Mouse (Mus musculus) left cerebral cortex, adult 8-10 months (tissue): ENCODE measurements at regions not wholly inside any gene's neighbourhood (a gene's known extent, or its start where the extent isn't known, plus 50 kb on each side); places are given as distances from the start of the nearest gene placed in this dataset.

Source experiments
- DNase-seq, 2 experiments: peaks; one replicate each; pipeline ENCODE4 v3.0.0; 2022; ENCODE audit warnings: low spot score in 2 of 2

GRCm38 (mm10) chr6:96043711-96044110, 69.2 kb upstream of the Fam19a1 start:
- DNase-seq = no peak

GRCm38 (mm10) chr6:96053476-96053875, 59.5 kb upstream of the Fam19a1 start:
- DNase-seq = no peak

GRCm38 (mm10) chr6:96057011-96057410, 55.9 kb upstream of the Fam19a1 start:
- DNase-seq = no peak

GRCm38 (mm10) chr6:96057575-96058159, 55.3 kb upstream of the Fam19a1 start:
- no peak for DNase-seq

DNA sequence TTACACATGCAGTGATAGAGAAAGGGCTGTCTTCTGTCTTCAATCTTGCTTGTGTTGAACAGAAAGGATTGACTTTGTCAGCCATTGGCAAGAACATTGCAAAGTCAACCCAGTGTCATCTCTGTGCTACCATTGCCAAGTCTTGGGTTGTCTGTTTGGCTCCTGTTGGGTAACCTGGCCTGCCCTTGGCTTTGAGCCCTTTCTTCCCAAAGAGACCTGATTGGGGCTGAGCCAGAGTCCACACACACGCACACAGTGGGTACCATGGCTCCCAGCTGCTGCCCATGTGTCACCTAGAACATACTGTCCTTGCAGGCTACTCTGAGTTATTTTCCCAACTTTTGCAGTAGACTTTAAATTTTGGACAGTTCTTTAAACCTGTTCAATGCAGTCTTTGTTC, 51.0 kb upstream of the Fam19a1 start:
- DNase-seq = no peak
